Mouse (Mus musculus): ENCODE measurements around the gene Ralb. TPM values are rescaled to one million over a fixed set of nuclear protein-coding genes. Genes with fewer than 3 reads are reported as not detected.

The Ralb gene
- polyA plus RNA-seq, 1 experiment, result 26.0 TPM

DNA sequence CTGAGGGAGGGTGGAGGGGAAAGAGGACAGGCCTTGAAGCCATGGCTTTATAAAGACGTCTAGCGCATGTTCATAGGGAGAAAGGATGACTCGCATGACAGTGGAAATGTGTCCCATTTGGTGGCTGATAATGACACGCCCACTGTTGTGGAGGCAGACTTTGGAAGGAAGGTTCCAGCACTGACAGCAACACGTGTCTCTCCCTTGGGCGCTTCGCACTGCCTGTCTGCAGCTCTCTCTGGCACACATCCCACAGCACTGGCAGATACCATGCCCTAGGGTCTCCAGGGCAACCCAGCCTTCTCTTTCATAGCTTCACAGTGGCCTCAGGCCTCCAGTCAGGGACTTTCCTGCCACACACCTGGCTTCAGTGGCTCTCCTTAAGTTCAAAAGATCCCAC lies 13.5 kb upstream of the Ralb start:
- H3K27me3 ChIP-seq (ENCODE audit: control insufficient read depth, insufficient read depth, insufficient read length), result no peaks in the 10 kb centered on the region
- no peak overlapping the region for H3ac ChIP-seq (ENCODE audit: control insufficient read depth, insufficient read length)
- TF ChIP-seq MAX (IDR thresholded peaks at IDR 0.05; ENCODE audit: low read depth), result no peak
- peak in 1 of 3 experiments; percentile 6 for TF ChIP-seq MYOD1 (IDR thresholded peaks at IDR 0.05; ENCODE audit: control insufficient read depth in 1 of 3, insufficient read length in 2 of 3, low read depth in 2 of 3)
- no peaks in the 10 kb centered on the region for H3K79me2 ChIP-seq (ENCODE audit: control insufficient read depth, insufficient read depth)
- H3K4me2 ChIP-seq (ENCODE audit: low read depth), result no peak overlapping the region
- H3K4me3 ChIP-seq, result no peak overlapping the region
- no peaks in the 10 kb centered on the region for H3K36me3 ChIP-seq (ENCODE audit: control insufficient read depth, insufficient read depth)

DNA sequence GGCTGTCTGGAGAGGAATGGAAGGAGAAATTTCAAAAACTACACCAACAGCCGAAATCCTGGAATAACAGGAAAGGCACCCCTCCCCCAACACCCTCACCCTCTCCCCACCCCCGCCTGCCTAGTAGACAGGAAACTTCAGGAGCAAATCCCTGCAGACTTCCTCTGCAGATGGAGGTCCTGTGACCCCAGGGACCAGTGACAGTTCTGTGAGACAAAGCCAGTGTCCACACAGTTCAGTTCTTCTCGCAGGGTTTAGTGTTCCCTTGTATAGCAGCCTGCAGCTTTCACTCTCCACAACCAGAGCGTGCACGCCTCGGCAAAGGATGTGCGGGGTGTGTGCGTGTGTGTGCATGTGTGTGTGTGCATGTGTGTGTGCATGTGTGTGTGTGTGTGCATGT lies 6.3 kb upstream of the Ralb start:
- no peaks in the 10 kb centered on the region for H3K79me2 ChIP-seq (ENCODE audit: control insufficient read depth, insufficient read depth)
- no peak overlapping the region for H3K4me2 ChIP-seq (ENCODE audit: low read depth)
- TF ChIP-seq POLR2AphosphoS2 (IDR thresholded peaks at IDR 0.05; ENCODE audit: insufficient read length, low read depth), result no peak
- TF ChIP-seq MAX (IDR thresholded peaks at IDR 0.05; ENCODE audit: low read depth), result no peak
- TF ChIP-seq E2F4 (IDR thresholded peaks at IDR 0.05; ENCODE audit: insufficient read depth), result no peak
- no peak for TF ChIP-seq CEBPB (IDR thresholded peaks at IDR 0.05; ENCODE audit: insufficient read depth, poor library complexity, severe bottlenecking)
- H3ac ChIP-seq (ENCODE audit: control insufficient read depth, insufficient read length), result no peak overlapping the region
- H3K36me3 ChIP-seq (ENCODE audit: control insufficient read depth, insufficient read depth), result no peaks in the 10 kb centered on the region
- no peak overlapping the region for H3K4me3 ChIP-seq
- no peaks in the 10 kb centered on the region for H3K27me3 ChIP-seq (ENCODE audit: control insufficient read depth, insufficient read depth, insufficient read length)

GRCm38 (mm10) chr1:119510409-119510808 lies 5.8 kb upstream of the Ralb start:
- H3K4me3 ChIP-seq, result no peak overlapping the region
- no peak for TF ChIP-seq POLR2AphosphoS2 (IDR thresholded peaks at IDR 0.05; ENCODE audit: insufficient read length, low read depth)
- TF ChIP-seq USF1 (IDR thresholded peaks at IDR 0.05; ENCODE audit: low read depth), result no peak
- TF ChIP-seq POLR2A (IDR thresholded peaks at IDR 0.05; ENCODE audit: insufficient read length, low read depth), result no peak
- no peak for TF ChIP-seq REST (IDR thresholded peaks at IDR 0.05; ENCODE audit: insufficient read depth, insufficient read length)
- TF ChIP-seq TCF12 (IDR thresholded peaks at IDR 0.05; ENCODE audit: insufficient read depth, poor library complexity, severe bottlenecking), result no peak
- TF ChIP-seq E2F4 (IDR thresholded peaks at IDR 0.05; ENCODE audit: insufficient read depth), result no peak
- no peak for TF ChIP-seq MAX (IDR thresholded peaks at IDR 0.05; ENCODE audit: low read depth)
- TF ChIP-seq TCF3 (IDR thresholded peaks at IDR 0.05; ENCODE audit: insufficient read length, low read depth), result no peak
- no peak for TF ChIP-seq MYOG (IDR thresholded peaks at IDR 0.05; ENCODE audit: control insufficient read depth in 1 of 3, insufficient read depth in 1 of 3, insufficient read length in 2 of 3, low read depth in 2 of 3)
- no peak for TF ChIP-seq MYOD1 (IDR thresholded peaks at IDR 0.05; ENCODE audit: control insufficient read depth in 1 of 3, insufficient read length in 2 of 3, low read depth in 2 of 3)
- no peak for TF ChIP-seq CEBPB (IDR thresholded peaks at IDR 0.05; ENCODE audit: insufficient read depth, poor library complexity, severe bottlenecking)
- no peak for TF ChIP-seq SRF (IDR thresholded peaks at IDR 0.05; ENCODE audit: control insufficient read depth, insufficient read length, low read depth)
- no peaks in the 10 kb centered on the region for H3K27me3 ChIP-seq (ENCODE audit: control insufficient read depth, insufficient read depth, insufficient read length)
- H3K79me2 ChIP-seq (ENCODE audit: control insufficient read depth, insufficient read depth), result no peaks in the 10 kb centered on the region
- H3ac ChIP-seq (ENCODE audit: control insufficient read depth, insufficient read length), result no peak overlapping the region
- no peak overlapping the region for H3K4me2 ChIP-seq (ENCODE audit: low read depth)
- H3K36me3 ChIP-seq (ENCODE audit: control insufficient read depth, insufficient read depth), result no peaks in the 10 kb centered on the region

- no peak overlapping the region for H3K4me3 ChIP-seq
- no peak overlapping the region for H3ac ChIP-seq (ENCODE audit: control insufficient read depth, insufficient read length)
- no peaks in the 10 kb centered on the region for H3K79me2 ChIP-seq (ENCODE audit: control insufficient read depth, insufficient read depth)
- H3K27me3 ChIP-seq (ENCODE audit: control insufficient read depth, insufficient read depth, insufficient read length), result no peaks in the 10 kb centered on the region
- no peak overlapping the region for H3K4me2 ChIP-seq (ENCODE audit: low read depth)
- TF ChIP-seq TCF12 (IDR thresholded peaks at IDR 0.05; ENCODE audit: insufficient read depth, poor library complexity, severe bottlenecking) (no peak), USF1 (IDR thresholded peaks at IDR 0.05; ENCODE audit: low read depth) (no peak), REST (IDR thresholded peaks at IDR 0.05; ENCODE audit: insufficient read depth, insufficient read length) (no peak), POLR2AphosphoS2 (IDR thresholded peaks at IDR 0.05; ENCODE audit: insufficient read length, low read depth) (no peak), E2F4 (IDR thresholded peaks at IDR 0.05; ENCODE audit: insufficient read depth) (no peak), POLR2A (IDR thresholded peaks at IDR 0.05; ENCODE audit: insufficient read length, low read depth) (no peak), MYOG (IDR thresholded peaks at IDR 0.05; ENCODE audit: control insufficient read depth in 1 of 3, insufficient read depth in 1 of 3, insufficient read length in 2 of 3, low read depth in 2 of 3) (no peak), CEBPB (IDR thresholded peaks at IDR 0.05; ENCODE audit: insufficient read depth, poor library complexity, severe bottlenecking) (no peak), TCF3 (IDR thresholded peaks at IDR 0.05; ENCODE audit: insufficient read length, low read depth) (no peak), MYOD1 (IDR thresholded peaks at IDR 0.05; ENCODE audit: control insufficient read depth in 1 of 3, insufficient read length in 2 of 3, low read depth in 2 of 3) (no peak), SRF (IDR thresholded peaks at IDR 0.05; ENCODE audit: control insufficient read depth, insufficient read length, low read depth) (no peak), MAX (IDR thresholded peaks at IDR 0.05; ENCODE audit: low read depth) (no peak)
- no peaks in the 10 kb centered on the region for H3K36me3 ChIP-seq (ENCODE audit: control insufficient read depth, insufficient read depth)
Observed at GRCm38 (mm10) chr1:119509474-119509873, 4.9 kb upstream of the Ralb start.

DNA sequence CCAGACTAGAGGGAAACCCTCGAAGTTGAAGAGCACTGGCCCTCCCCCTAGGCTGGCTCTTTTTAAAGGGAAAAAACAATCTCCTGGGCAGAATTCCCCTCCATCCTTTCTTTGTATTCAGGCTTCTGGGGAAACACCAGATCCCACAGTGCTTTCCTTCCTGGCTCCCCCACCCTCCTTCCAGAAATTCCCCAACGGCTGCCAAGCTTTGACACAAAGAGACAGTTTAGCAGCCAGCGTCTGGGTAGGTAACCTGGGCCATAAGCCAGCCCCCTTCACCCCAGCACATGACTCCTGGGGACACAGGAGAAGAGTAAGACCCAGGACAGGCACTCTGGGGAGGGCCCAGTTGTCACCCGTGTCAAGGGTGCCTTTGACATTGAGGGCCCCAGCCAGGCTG lies 4.0 kb upstream of the Ralb start:
- no peak overlapping the region for H3K4me2 ChIP-seq (ENCODE audit: low read depth)

More for the DNA sequence above, 4.0 kb upstream of the Ralb start:
- H3K79me2 ChIP-seq (ENCODE audit: control insufficient read depth, insufficient read depth), result peaks cover 7% of the 10 kb centered on the region
- no peak overlapping the region for H3ac ChIP-seq (ENCODE audit: control insufficient read depth, insufficient read length)
- no peaks in the 10 kb centered on the region for H3K36me3 ChIP-seq (ENCODE audit: control insufficient read depth, insufficient read depth)
- TF ChIP-seq POLR2A (IDR thresholded peaks at IDR 0.05; ENCODE audit: insufficient read length, low read depth) (no peak), POLR2AphosphoS2 (IDR thresholded peaks at IDR 0.05; ENCODE audit: insufficient read length, low read depth) (no peak), CEBPB (IDR thresholded peaks at IDR 0.05; ENCODE audit: insufficient read depth, poor library complexity, severe bottlenecking) (no peak), REST (IDR thresholded peaks at IDR 0.05; ENCODE audit: insufficient read depth, insufficient read length) (no peak), MYOG (IDR thresholded peaks at IDR 0.05; ENCODE audit: control insufficient read depth in 1 of 3, insufficient read depth in 1 of 3, insufficient read length in 2 of 3, low read depth in 2 of 3) (no peak), E2F4 (IDR thresholded peaks at IDR 0.05; ENCODE audit: insufficient read depth) (no peak), SRF (IDR thresholded peaks at IDR 0.05; ENCODE audit: control insufficient read depth, insufficient read length, low read depth) (no peak), TCF3 (IDR thresholded peaks at IDR 0.05; ENCODE audit: insufficient read length, low read depth) (no peak), MAX (IDR thresholded peaks at IDR 0.05; ENCODE audit: low read depth) (no peak), TCF12 (IDR thresholded peaks at IDR 0.05; ENCODE audit: insufficient read depth, poor library complexity, severe bottlenecking) (no peak), MYOD1 (IDR thresholded peaks at IDR 0.05; ENCODE audit: control insufficient read depth in 1 of 3, insufficient read length in 2 of 3, low read depth in 2 of 3) (no peak), USF1 (IDR thresholded peaks at IDR 0.05; ENCODE audit: low read depth) (no peak)
- H3K4me3 ChIP-seq, result no peak overlapping the region
- H3K27me3 ChIP-seq (ENCODE audit: control insufficient read depth, insufficient read depth, insufficient read length), result no peaks in the 10 kb centered on the region

All from myocyte (in vitro differentiated cells).